Mouse (Mus musculus): ENCODE data around the gene Myo5c. TPM values are rescaled to one million over a fixed set of nuclear protein-coding genes. Genes with fewer than 3 reads are reported as not detected.

The Myo5c gene
- polyA plus RNA-seq, 1 experiment from 2014 or later: 0.14 TPM

- WGBS: 89% methylated on average over 5 of the region's 5 CpGs
- Histone ChIP-seq H3K27ac (no peak within 1 kb of the TSS), H3K27me3 (no peaks in the 10 kb centered on the region), H3K9ac (no peak within 1 kb of the TSS), H3K4me2 (replicated peaks) (no peak within 1 kb of the TSS), H3K36me3 (peaks cover 30% of the 10 kb centered on the region), H3K4me1 (no peaks in the 10 kb centered on the region), H3K4me3 (no peak within 1 kb of the TSS), H3K9me3 (no peaks in the 10 kb centered on the region)
- ATAC-seq (ENCODE audit: low FRiP score, low read depth): no peak
Observed at GRCm38 (mm10) chr9:75347458-75347857, 115.6 kb downstream of the Myo5c start, which contains the start of gene Bcl2l10. Gene Bcl2l10, plus strand, starts transcription at chr9:75347758.

GRCm38 (mm10) chr9:75348066-75348465 is 116.2 kb downstream of the Myo5c start:
- Histone ChIP-seq H3K4me1 (no peaks in the 10 kb centered on the region), H3K27me3 (no peaks in the 10 kb centered on the region), H3K9me3 (no peaks in the 10 kb centered on the region), H3K4me2 (replicated peaks) (no peak overlapping the region), H3K27ac (no peak overlapping the region), H3K36me3 (peaks cover 25% of the 10 kb centered on the region), H3K9ac (no peak overlapping the region), H3K4me3 (no peak overlapping the region)
- WGBS: 92% methylated on average over 17 of the region's 17 CpGs
- no peak for ATAC-seq (ENCODE audit: low FRiP score, low read depth)

- no peak overlapping the region for H3K9ac ChIP-seq
- peaks cover 25% of the 10 kb centered on the region for H3K36me3 ChIP-seq
- ATAC-seq (ENCODE audit: low FRiP score, low read depth): no peak
- no peaks in the 10 kb centered on the region for H3K27me3 ChIP-seq
- 48% methylated on average over 3 of the region's 3 CpGs for WGBS
- H3K4me3 ChIP-seq: no peak overlapping the region
- H3K4me1 ChIP-seq: no peaks in the 10 kb centered on the region
- no peaks in the 10 kb centered on the region for H3K9me3 ChIP-seq
- no peak overlapping the region for H3K27ac ChIP-seq
- no peak overlapping the region for H3K4me2 ChIP-seq (replicated peaks)
Observed at GRCm38 (mm10) chr9:75348641-75349040, 116.8 kb downstream of the Myo5c start.

DNA sequence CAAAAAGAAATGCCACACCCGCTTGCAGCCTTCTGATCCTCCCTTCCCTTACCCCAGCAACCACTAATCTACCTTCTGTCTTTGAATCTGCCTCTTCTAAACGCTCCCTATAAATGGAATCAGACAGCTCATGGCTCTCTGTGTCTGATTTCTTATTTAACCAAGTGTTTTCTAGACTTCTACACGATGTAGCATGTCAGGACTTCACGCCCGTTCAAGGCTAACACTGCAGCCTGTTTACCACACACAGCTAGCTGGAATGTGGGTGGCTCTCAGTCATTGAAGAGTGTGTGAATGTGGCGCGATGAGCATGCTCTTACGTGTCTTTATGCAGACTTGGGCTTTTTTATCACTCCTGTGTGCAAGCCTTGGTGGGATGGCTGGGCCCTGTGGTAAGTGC is 121.3 kb downstream of the Myo5c start:
- Histone ChIP-seq H3K4me2 (replicated peaks) (no peak overlapping the region), H3K9ac (no peak overlapping the region), H3K9me3 (no peaks in the 10 kb centered on the region), H3K36me3 (no peaks in the 10 kb centered on the region), H3K4me3 (no peak overlapping the region), H3K27me3 (no peaks in the 10 kb centered on the region), H3K4me1 (no peaks in the 10 kb centered on the region), H3K27ac (no peak overlapping the region)
- 68% methylated on average over 8 of the region's 8 CpGs for WGBS
- no peak for ATAC-seq (ENCODE audit: low FRiP score, low read depth)

Other genes with a start within 250 kb of the Myo5c start
- 293 and 295 TPM in 2 replicates for gene Arpp19, start 194.4 kb upstream of the Myo5c start, polyA plus RNA-seq (2015; fragmentation: Nextera tagmentation; extraction: Ambion mirVana)
- gene Myo5a, start 161.0 kb upstream of the Myo5c start, polyA plus RNA-seq (2015; fragmentation: Nextera tagmentation; extraction: Ambion mirVana): 16.4 and 16.9 TPM in 2 replicates
- 27.3 and 33.9 TPM in 2 replicates for gene Gnb5, start 74.3 kb downstream of the Myo5c start, polyA plus RNA-seq (2015; fragmentation: Nextera tagmentation; extraction: Ambion mirVana)
- gene Bcl2l10, start 115.7 kb downstream of the Myo5c start, polyA plus RNA-seq (2015; fragmentation: Nextera tagmentation; extraction: Ambion mirVana): not detected in 2 replicates
- gene Mapk6, start 178.0 kb downstream of the Myo5c start, polyA plus RNA-seq (2015; fragmentation: Nextera tagmentation; extraction: Ambion mirVana): 90.0 and 91.1 TPM in 2 replicates
- gene Leo1, start 209.5 kb downstream of the Myo5c start, polyA plus RNA-seq (2015; fragmentation: Nextera tagmentation; extraction: Ambion mirVana): 46.5 and 50.2 TPM in 2 replicates

All from limb, embryonic 13.5 days (tissue).